Mouse (Mus musculus): ENCODE measurements around the gene Rps9. TPM values are rescaled to one million over a fixed set of nuclear protein-coding genes. Genes with fewer than 3 reads are reported as not detected.
"Not testable (repeated sequence)": the region's sequence is repeated elsewhere in the genome, so short reads cannot be mapped to it uniquely, and the experiment has no call there.

The Rps9 gene
- polyA plus RNA-seq, 1 experiment from 2014 or later, result 989 TPM

DNA sequence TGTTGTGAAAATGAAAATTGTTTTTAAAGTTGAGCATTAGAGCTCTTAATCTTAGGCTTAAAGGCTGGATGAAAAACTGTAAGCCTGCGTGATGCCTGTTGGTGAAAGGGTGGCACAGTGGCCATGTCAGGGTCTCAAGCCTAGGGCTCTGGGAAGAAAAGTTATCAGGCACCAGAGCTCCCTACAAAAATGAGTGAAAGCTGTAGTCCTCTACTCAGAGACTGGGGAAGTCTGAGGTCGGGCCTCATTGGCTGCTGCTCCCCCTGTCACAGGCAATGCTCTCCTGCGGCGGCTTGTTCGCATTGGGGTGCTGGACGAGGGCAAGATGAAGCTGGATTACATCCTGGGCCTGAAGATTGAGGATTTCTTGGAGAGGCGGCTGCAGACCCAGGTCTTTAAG lies 1.7 kb downstream of the Rps9 start:
- H3K4me3 ChIP-seq, result peak overlapping the region; percentile 87
- peak overlapping the region; percentile 86 for H3K9ac ChIP-seq
- ATAC-seq (ENCODE audit: low FRiP score, low read depth); H3K9me3 ChIP-seq; H3K27ac ChIP-seq; H3K27me3 ChIP-seq (replicated peaks): not testable (repeated sequence)
- peaks cover 31% of the 10 kb centered on the region for H3K36me3 ChIP-seq
- peak overlapping the region; percentile 82 for H3K4me2 ChIP-seq (replicated peaks)
- peaks cover 22% of the 10 kb centered on the region for H3K4me1 ChIP-seq
- 3% methylated on average over 7 of the region's 7 CpGs for WGBS

DNA sequence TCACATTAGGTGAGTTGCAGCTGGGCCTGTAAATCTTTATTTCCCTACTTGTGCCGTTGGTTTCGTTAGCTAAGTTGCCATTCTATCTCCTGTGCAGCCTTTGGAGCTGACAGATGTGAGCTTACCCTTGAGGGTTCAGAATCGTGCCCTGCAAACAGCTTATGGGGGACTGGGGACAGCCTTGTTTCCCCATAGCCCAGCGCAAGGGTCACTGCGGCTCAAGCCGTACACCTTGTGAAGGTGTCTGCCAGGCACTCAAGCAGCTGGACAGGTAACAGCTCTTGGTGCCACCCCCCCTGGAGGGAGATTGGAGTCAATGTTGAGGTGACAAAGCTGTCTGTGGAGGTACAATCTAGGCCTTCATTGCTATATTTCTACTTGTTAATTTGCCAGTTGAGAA lies 2.1 kb downstream of the Rps9 start:
- H3K27me3 ChIP-seq (replicated peaks), result no peaks in the 10 kb centered on the region
- WGBS, result 37% methylated on average over 6 of the region's 6 CpGs
- peak overlapping the region; percentile 82 for H3K4me2 ChIP-seq (replicated peaks)
- H3K27ac ChIP-seq, result no peak overlapping the region
- ATAC-seq (ENCODE audit: low FRiP score, low read depth), result no peak
- peaks cover 22% of the 10 kb centered on the region for H3K4me1 ChIP-seq
- peak overlapping the region; percentile 86 for H3K9ac ChIP-seq
- peak overlapping the region; percentile 87 for H3K4me3 ChIP-seq
- H3K9me3 ChIP-seq, result no peaks in the 10 kb centered on the region
- H3K36me3 ChIP-seq, result peaks cover 29% of the 10 kb centered on the region

GRCm38 (mm10) chr7:3706343-3706934 lies 2.6 kb downstream of the Rps9 start:
- Histone ChIP-seq H3K9ac (peak overlapping the region; percentile 86; the same call in 1 of the 2 replicates), H3K4me2 (replicated peaks) (peak overlapping the region; percentile 82), H3K27ac (no peak overlapping the region), H3K36me3 (peaks cover 24% of the 10 kb centered on the region), H3K27me3 (replicated peaks) (no peaks in the 10 kb centered on the region), H3K4me1 (peaks cover 22% of the 10 kb centered on the region), H3K9me3 (no peaks in the 10 kb centered on the region), H3K4me3 (peak overlapping the region; percentile 87)
- WGBS, result 56% methylated on average over 11 of the region's 11 CpGs
- no peak for ATAC-seq (ENCODE audit: low FRiP score, low read depth)

GRCm38 (mm10) chr7:3707027-3707426 lies 3.2 kb downstream of the Rps9 start:
- no peak overlapping the region for H3K27ac ChIP-seq
- WGBS, result 55% methylated on average over 4 of the region's 4 CpGs
- H3K9me3 ChIP-seq, result no peaks in the 10 kb centered on the region
- peaks cover 22% of the 10 kb centered on the region for H3K4me1 ChIP-seq
- no peak overlapping the region; the same call in 1 of the 2 replicates for H3K4me3 ChIP-seq
- no peak overlapping the region for H3K9ac ChIP-seq
- H3K4me2 ChIP-seq (replicated peaks), result peak overlapping the region; percentile 82
- H3K36me3 ChIP-seq, result peaks cover 23% of the 10 kb centered on the region
- no peak for ATAC-seq (ENCODE audit: low FRiP score, low read depth)
- H3K27me3 ChIP-seq (replicated peaks), result no peaks in the 10 kb centered on the region

DNA sequence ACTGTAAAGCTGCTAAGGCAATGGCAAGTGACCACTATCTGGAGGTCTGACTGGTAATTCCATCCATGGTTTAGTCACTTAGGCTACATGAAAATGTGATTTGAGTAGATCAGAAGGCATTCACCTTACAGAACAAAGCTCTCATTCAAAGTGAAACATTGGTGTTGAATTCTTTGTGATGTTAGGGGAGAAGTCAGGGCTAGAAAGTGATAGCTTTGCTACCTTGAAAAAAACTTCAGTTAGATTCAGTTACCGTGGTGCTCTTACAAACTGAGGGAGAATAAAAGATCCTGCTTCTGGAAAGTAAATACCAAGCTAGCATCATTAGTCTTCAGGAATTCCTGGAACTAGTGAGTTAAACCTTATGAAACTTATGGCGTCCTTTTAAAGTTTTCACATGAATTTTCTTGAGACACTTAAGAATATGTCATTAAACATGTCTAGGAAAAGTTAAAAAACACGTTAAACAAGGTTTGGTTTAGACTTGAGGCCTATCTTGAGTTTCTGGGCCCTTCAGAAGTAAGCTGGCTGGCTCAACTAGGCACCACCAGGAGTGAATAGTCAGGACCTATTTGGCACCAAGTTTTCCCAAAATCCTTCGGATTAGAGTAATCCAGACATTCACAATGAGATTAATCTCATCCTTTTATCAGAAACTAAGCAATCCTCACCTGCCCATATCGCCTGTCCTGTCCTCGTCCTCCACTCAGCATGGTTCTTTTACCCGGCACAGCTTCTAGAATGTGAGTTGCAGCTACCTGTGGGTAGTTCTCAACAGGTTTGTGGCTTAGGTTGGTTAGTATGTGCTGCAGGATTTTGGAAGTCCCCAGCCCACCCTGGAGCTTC lies 4.0 kb downstream of the Rps9 start:
- H3K4me2 ChIP-seq (replicated peaks), result no peak overlapping the region
- peaks cover 22% of the 10 kb centered on the region for H3K4me1 ChIP-seq
- 21% methylated on average over 7 of the region's 7 CpGs for WGBS
- H3K9me3 ChIP-seq, result no peaks in the 10 kb centered on the region
- no peak overlapping the region for H3K9ac ChIP-seq
- H3K4me3 ChIP-seq, result no peak overlapping the region
- H3K36me3 ChIP-seq, result peaks cover 23% of the 10 kb centered on the region
- H3K27me3 ChIP-seq (replicated peaks), result no peaks in the 10 kb centered on the region
- no peak for ATAC-seq (ENCODE audit: low FRiP score, low read depth)
- no peak overlapping the region for H3K27ac ChIP-seq

DNA sequence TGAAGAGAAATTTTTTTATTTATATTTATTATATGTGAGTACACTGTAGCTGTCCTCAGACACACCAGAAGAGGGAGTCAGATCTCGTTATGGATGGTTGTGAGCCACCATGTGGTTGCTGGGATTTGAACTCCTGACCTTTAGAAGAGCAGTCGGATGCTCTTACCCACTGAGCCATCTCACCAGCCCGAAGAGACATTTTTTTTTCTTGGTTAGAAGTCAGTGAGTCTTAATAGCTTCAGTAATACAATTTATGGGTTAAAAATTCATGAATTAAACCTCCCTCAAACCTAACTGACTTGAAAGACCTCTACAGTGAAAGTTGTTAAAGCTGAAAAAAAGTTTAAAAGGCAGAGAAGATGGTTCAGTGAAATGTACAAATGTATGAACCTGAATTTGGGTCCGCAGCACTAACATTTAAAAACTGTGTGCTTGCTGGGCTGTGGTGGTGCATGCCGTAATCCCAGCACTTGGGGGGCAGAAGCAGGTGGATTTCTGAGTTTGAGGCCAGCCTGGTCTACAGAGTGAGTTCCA lies 4.7 kb downstream of the Rps9 start:
- H3K27ac ChIP-seq; H3K9ac ChIP-seq; H3K9me3 ChIP-seq; H3K4me2 ChIP-seq (replicated peaks); H3K27me3 ChIP-seq (replicated peaks); H3K4me3 ChIP-seq; ATAC-seq (ENCODE audit: low FRiP score, low read depth): not testable (repeated sequence)
- peaks cover 22% of the 10 kb centered on the region for H3K4me1 ChIP-seq
- peaks cover 23% of the 10 kb centered on the region for H3K36me3 ChIP-seq
- 38% methylated on average over 5 of the region's 5 CpGs for WGBS

- H3K27ac ChIP-seq, result no peak overlapping the region
- WGBS, result 90% methylated on average over 1 of the region's 1 CpGs
- ATAC-seq (ENCODE audit: low FRiP score, low read depth), result no peak
- H3K9ac ChIP-seq, result no peak overlapping the region
- H3K36me3 ChIP-seq, result peaks cover 23% of the 10 kb centered on the region
- no peaks in the 10 kb centered on the region for H3K9me3 ChIP-seq
- H3K4me2 ChIP-seq (replicated peaks), result no peak overlapping the region
- H3K27me3 ChIP-seq (replicated peaks), result no peaks in the 10 kb centered on the region
- no peak overlapping the region for H3K4me3 ChIP-seq
- peaks cover 22% of the 10 kb centered on the region for H3K4me1 ChIP-seq
These were observed 5.2 kb downstream of the Rps9 start for GRCm38 (mm10) chr7:3709000-3709399.

DNA sequence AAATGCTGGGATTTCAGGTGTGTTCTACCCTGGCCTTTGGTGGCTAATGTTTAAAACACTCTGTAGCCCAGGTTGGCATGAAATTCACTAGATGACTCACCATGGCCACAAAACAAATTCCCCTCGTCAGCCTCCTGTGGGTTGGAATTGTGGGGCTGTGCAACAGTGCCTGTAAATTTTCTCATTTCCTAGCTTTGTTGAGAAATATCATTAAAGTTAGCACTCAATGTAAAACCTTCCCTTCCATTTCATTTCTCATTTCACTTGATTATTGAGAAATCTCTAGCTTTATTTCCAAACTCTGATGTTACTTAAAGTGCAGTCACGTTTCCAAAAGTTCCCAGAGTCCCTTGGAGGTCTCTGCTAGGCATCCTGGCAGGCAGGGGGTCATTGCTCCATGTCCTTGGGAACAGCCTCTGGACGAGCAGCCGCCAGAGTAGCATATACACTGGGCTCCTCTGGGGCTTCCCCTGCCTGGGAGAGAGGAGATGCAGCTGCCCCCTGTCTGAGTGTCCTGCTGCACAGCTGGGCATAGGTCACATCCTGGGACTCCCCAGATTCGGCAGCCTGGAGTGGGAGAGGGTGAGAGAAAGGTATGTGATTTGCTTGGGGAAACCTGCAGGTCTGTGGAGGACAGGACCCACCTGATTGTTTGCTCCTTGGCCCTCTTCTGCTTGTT lies 8.6 kb downstream of the Rps9 start:
- no peaks in the 10 kb centered on the region for H3K4me1 ChIP-seq
- no peak overlapping the region for H3K4me2 ChIP-seq (replicated peaks)
- H3K9ac ChIP-seq, result no peak overlapping the region
- no peaks in the 10 kb centered on the region for H3K27me3 ChIP-seq (replicated peaks)
- H3K36me3 ChIP-seq, result peaks cover 8% of the 10 kb centered on the region; the same call in 1 of the 2 replicates
- no peak overlapping the region for H3K4me3 ChIP-seq
- no peaks in the 10 kb centered on the region for H3K9me3 ChIP-seq
- H3K27ac ChIP-seq, result no peak overlapping the region
- no peak for ATAC-seq (ENCODE audit: low FRiP score, low read depth)
- WGBS, result 38% methylated on average over 5 of the region's 5 CpGs

DNA sequence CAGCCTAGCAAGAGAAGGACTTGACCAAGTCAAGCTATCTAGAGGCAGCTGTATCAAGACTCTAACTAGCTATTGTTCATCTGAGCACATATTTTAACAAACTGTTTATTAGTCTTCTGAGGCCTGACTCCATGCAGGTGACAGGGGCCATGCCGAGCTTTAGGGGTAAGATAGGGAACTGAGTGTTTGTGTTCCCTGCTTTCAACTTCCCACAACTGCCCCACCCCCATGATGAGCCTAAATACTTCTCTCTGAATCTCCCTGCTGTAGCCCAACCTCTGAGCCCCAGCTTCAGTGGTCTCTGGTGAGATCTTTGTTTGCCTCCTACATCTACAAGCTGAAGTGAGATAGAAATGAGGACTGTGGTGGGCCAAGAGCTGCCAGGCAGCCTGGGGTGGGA lies 11.5 kb downstream of the Rps9 start:
- Histone ChIP-seq H3K9me3 (no peaks in the 10 kb centered on the region), H3K4me1 (no peaks in the 10 kb centered on the region), H3K36me3 (no peaks in the 10 kb centered on the region), H3K4me3 (no peak overlapping the region), H3K4me2 (replicated peaks) (no peak overlapping the region), H3K27me3 (replicated peaks) (no peaks in the 10 kb centered on the region), H3K27ac (no peak overlapping the region), H3K9ac (no peak overlapping the region)
- ATAC-seq (ENCODE audit: low FRiP score, low read depth), result no peak
- WGBS, result 68% methylated on average over 1 of the region's 1 CpGs

DNA sequence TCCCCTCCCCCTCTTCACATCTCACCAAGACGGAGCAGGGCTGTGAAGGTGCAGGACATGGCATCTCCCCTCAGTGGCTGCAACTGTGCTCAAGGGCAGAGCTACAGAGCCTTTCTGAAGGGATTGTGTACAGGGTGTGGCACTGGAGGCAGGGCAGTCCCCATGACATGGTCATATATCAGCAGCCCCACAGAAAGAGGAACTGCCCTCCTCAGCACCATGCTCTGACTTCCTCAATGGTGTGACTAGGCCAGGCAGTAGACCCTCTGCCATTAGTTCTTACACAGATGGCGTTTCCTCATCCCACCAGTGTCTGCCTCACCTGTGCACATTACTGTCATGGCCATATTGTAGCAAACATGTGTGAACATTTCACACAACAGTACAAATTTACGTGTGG lies 16.5 kb downstream of the Rps9 start, which contains the start of gene Pirb:
Pirb (minus strand) TSS at position 124 of the 400 bp plus-strand sequence.
- not testable (repeated sequence) for H3K9me3 ChIP-seq; H3K4me2 ChIP-seq (replicated peaks); H3K9ac ChIP-seq; H3K27me3 ChIP-seq (replicated peaks); H3K36me3 ChIP-seq; H3K4me3 ChIP-seq; H3K4me1 ChIP-seq; H3K27ac ChIP-seq; ATAC-seq (ENCODE audit: low FRiP score, low read depth)
- WGBS, result 61% methylated on average over 2 of the region's 3 CpGs

DNA sequence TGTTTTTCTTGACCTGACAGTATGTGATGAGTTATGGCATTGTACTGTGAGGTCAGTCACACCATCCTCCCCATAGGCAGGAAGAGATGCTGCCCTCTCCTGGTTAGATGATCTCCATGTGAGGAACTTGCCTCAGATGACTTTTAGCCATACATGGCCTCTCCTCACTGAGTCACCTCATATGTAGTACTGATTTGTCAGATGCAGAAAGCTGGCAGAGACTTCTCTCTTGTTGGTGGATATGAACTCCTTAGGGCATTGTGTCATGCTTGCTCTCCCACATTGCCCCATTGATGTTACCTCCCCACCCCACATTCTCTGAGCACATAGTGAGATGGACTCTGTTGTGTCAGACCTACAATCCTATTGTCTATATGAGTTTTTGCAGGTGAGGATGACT lies 21.7 kb downstream of the Rps9 start:
- not testable (repeated sequence) for H3K27ac ChIP-seq; H3K36me3 ChIP-seq; H3K9me3 ChIP-seq; H3K27me3 ChIP-seq (replicated peaks); H3K9ac ChIP-seq; H3K4me3 ChIP-seq; H3K4me1 ChIP-seq; H3K4me2 ChIP-seq (replicated peaks); ATAC-seq (ENCODE audit: low FRiP score, low read depth)

- not testable (repeated sequence) for H3K27ac ChIP-seq; H3K27me3 ChIP-seq (replicated peaks); H3K9me3 ChIP-seq; H3K4me1 ChIP-seq; H3K4me3 ChIP-seq; H3K9ac ChIP-seq; H3K4me2 ChIP-seq (replicated peaks); ATAC-seq (ENCODE audit: low FRiP score, low read depth); H3K36me3 ChIP-seq
- no CpG with 5 or more reads among the region's 1 CpGs for WGBS
These were observed 28.9 kb downstream of the Rps9 start for GRCm38 (mm10) chr7:3732675-3733074.
